Mouse (Mus musculus) midbrain, embryonic 15.5 days (tissue): Measurements from ENCODE around the gene Cox7a2. TPM values are rescaled to one million over a fixed set of nuclear protein-coding genes. Genes with fewer than 3 reads are reported as not detected.

Experiments
- ATAC-seq: fragments of 200-750 bp; cut with Nextera tagmentation; replicated peaks from 2 replicates; pipeline ENCODE4 v1.8.0; 2017; ENCODE audit warnings: moderate TSS enrichment
- H3K27ac ChIP-seq: fragments of 300-500 bp; sonication (generic); 2 replicates; pipeline ENCODE4 v1.5.1; 2015; ENCODE audit warnings: mild to moderate bottlenecking, inconsistent platforms
- H3K27me3 ChIP-seq: fragments of 300-500 bp; sonication (generic); replicated peaks from 2 replicates; pipeline ENCODE4 v1.6.1; 2015; ENCODE audit warnings: inconsistent platforms
- H3K36me3 ChIP-seq: fragments of 300-500 bp; sonication (generic); replicated peaks from 2 replicates; pipeline ENCODE4 v1.6.1; 2015; ENCODE audit warnings: inconsistent platforms
- H3K4me1 ChIP-seq: fragments of 300-500 bp; sonication (generic); 2 replicates; pipeline ENCODE4 v1.6.1; 2015; ENCODE audit warnings: inconsistent platforms
- H3K4me2 ChIP-seq: fragments of 300-500 bp; sonication (generic); 2 replicates; pipeline ENCODE4 v1.6.1; 2015; ENCODE audit warnings: inconsistent platforms, mild to moderate bottlenecking, moderate library complexity
- H3K4me3 ChIP-seq: fragments of 300-500 bp; sonication (generic); 2 replicates; pipeline ENCODE4 v1.5.1; 2015; ENCODE audit warnings: mild to moderate bottlenecking, inconsistent platforms
- H3K9ac ChIP-seq: fragments of 300-500 bp; sonication (generic); 2 replicates; pipeline ENCODE4 v1.6.1; 2015; ENCODE audit warnings: mild to moderate bottlenecking, inconsistent platforms
- H3K9me3 ChIP-seq: fragments of 300-500 bp; sonication (generic); 2 replicates; pipeline ENCODE4 v1.6.1; 2016; ENCODE audit warnings: inconsistent platforms
- WGBS: fragments of 180-500 bp; shearing (Covaris S2); methylation state at CpG from one replicate; pipeline ENCODE4 v1.1.7; 2015; ENCODE audit warnings: mixed read lengths; 5-methylcytosine and 5-hydroxymethylcytosine counted together
- polyA plus RNA-seq: library from polyadenylated mRNA; unstranded; fragments of >200 nt; fragmentation: Nextera tagmentation; extraction: Ambion mirVana; gene quantifications from 2 replicates; pipeline ENCODE4 v1.2.1, GENCODE M21; 2015

The Cox7a2 gene
- polyA plus RNA-seq, 1 experiment from 2014 or later: 766 TPM

GRCm38 (mm10) chr9:79720143-79720542 lies 39.5 kb downstream of the Cox7a2 start:
- no peaks in the 10 kb centered on the region for H3K9me3 ChIP-seq
- peak overlapping the region; percentile 95; the same call in 1 of the 2 replicates for H3K4me2 ChIP-seq
- no peak overlapping the region for H3K9ac ChIP-seq
- H3K4me3 ChIP-seq: peak overlapping the region; percentile 54; the same call in 1 of the 2 replicates
- H3K4me1 ChIP-seq: peaks cover 44% of the 10 kb centered on the region
- no peak for ATAC-seq
- no peak overlapping the region for H3K27ac ChIP-seq
- 28% methylated on average over 9 of the region's 9 CpGs for WGBS
- H3K36me3 ChIP-seq: no peaks in the 10 kb centered on the region
- peaks cover 31% of the 10 kb centered on the region for H3K27me3 ChIP-seq

DNA sequence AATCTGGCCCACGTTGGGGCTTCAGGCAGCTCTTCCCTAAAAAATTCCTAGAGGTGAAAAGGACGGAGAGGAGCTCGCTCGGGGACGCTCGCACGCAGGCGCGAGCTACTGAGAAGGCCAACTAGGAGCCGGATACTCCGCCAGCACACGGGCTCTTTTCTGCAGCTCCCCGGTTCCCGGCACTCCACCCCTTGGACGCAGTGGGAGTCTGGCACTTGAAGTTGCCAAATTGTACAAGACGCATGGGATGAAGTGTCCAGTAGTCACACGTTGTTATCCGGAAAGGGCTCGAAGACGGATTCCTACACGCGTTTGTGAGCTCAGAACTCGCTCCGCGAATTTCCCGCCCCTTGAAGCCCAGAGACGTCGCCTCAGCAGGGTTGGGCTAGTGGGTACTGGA lies 40.2 kb downstream of the Cox7a2 start:
- Histone ChIP-seq H3K9me3 (no peaks in the 10 kb centered on the region), H3K27ac (no peak overlapping the region), H3K9ac (no peak overlapping the region), H3K27me3 (peaks cover 31% of the 10 kb centered on the region), H3K36me3 (no peaks in the 10 kb centered on the region), H3K4me3 (peak overlapping the region; percentile 54), H3K4me2 (peak overlapping the region; percentile 95), H3K4me1 (peaks cover 50% of the 10 kb centered on the region)
- no peak for ATAC-seq
- WGBS: 2% methylated on average over 28 of the region's 28 CpGs

DNA sequence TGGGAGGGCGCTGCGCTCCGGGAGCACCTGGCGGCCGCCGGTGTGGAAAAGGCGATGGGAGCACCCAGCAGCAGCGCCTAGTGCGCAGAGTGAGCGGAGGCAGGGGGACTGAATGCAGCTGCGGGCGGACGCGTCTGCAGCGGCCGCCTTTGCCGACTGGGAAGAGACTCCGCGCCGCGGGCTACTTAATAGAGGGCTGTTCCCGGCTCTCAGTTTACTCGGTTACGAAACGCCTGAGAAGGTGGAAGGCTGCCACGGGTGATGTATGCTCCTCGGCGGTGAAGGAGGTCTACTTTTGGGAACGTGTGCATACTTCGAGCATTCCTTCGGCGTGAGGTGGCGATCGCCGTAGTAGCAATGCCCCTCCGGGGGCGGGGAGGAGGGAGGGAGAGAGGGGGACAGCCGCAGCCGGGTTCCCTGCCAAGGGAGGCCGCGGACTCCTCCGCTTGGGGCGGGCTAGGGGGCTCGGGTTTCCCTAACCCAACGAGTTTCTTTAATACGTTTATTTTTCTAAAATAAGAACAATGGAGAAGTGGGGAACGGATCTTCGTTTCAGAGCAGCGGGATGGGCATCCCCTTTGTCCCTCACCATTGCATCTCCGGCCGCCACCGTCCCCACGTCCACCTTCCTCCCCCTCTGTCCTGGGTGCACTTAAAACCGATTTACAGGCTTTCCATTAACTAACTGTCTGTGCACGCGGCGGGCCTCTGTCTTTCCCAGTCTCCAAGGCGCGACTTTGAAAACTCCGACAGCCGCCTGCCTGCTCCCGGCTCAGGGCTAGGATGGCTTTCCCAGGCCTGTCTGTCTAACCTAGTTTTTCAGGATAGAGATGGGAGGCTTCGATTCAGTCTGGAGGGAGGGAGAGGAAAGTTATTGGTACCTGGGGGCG lies 41.0 kb downstream of the Cox7a2 start, which contains the start of gene Col12a1:
Gene Col12a1, minus strand, starts transcription at position 351 of the 890 bp plus-strand sequence.
- peak within 1 kb of the TSS; percentile 95 for H3K4me2 ChIP-seq
- peak; percentile 68 for ATAC-seq
- H3K4me3 ChIP-seq: peak within 1 kb of the TSS; percentile 54
- H3K9ac ChIP-seq: peak within 1 kb of the TSS; percentile 47
- peaks cover 31% of the 10 kb centered on the region for H3K27me3 ChIP-seq
- no peak within 1 kb of the TSS for H3K27ac ChIP-seq
- H3K36me3 ChIP-seq: no peaks in the 10 kb centered on the region
- no peaks in the 10 kb centered on the region for H3K9me3 ChIP-seq
- under 1% methylated on average over 64 of the region's 64 CpGs for WGBS
- H3K4me1 ChIP-seq: peaks cover 55% of the 10 kb centered on the region

DNA sequence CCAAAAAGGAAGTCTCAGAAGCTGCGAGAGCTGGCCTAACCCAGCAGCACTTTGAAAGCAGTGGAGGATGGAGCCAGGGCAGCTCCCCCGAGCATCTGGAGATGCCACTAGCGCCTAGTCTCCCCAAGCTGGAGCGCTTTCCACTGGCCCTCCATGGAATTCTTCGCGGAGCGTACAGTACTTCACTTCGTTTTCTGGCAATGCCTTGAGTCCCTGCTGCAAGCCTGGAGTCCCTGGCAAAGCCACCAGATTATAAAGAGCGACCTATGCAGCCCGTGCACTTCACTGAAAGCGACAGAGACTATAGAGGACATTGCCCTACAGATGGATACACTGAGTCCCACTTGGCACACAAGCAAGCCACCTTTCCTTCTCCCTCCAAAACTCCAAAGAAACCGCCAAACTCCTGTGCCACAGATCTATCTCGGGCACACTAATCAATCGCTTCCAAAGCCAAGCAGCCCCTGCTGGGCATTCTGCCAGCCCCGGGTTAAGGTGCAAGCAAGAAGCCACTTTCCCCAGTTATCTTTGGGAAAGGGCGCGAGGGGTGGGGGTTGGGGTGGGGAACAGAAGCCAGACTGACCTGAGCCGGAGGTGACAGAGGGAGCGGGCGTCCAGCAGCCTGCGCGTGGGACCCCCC lies 41.7 kb downstream of the Cox7a2 start:
- Histone ChIP-seq H3K9ac (peak overlapping the region; percentile 47), H3K27me3 (peaks cover 31% of the 10 kb centered on the region), H3K4me1 (peaks cover 55% of the 10 kb centered on the region), H3K9me3 (no peaks in the 10 kb centered on the region), H3K4me3 (peak overlapping the region; percentile 54), H3K4me2 (peak overlapping the region; percentile 95), H3K27ac (no peak overlapping the region), H3K36me3 (no peaks in the 10 kb centered on the region)
- peak; percentile 2; the same call in 1 of the 2 replicates for ATAC-seq
- under 1% methylated on average over 22 of the region's 22 CpGs for WGBS

GRCm38 (mm10) chr9:79716909-79717835 lies 42.5 kb downstream of the Cox7a2 start:
- H3K9me3 ChIP-seq: no peaks in the 10 kb centered on the region
- no peak for ATAC-seq
- no peak overlapping the region for H3K27ac ChIP-seq
- peak overlapping the region; percentile 14 for H3K9ac ChIP-seq
- H3K4me3 ChIP-seq: peak overlapping the region; percentile 54
- H3K4me2 ChIP-seq: peak overlapping the region; percentile 95
- peaks cover 55% of the 10 kb centered on the region for H3K4me1 ChIP-seq
- H3K36me3 ChIP-seq: no peaks in the 10 kb centered on the region
- 7% methylated on average over 23 of the region's 23 CpGs for WGBS
- peaks cover 31% of the 10 kb centered on the region for H3K27me3 ChIP-seq

DNA sequence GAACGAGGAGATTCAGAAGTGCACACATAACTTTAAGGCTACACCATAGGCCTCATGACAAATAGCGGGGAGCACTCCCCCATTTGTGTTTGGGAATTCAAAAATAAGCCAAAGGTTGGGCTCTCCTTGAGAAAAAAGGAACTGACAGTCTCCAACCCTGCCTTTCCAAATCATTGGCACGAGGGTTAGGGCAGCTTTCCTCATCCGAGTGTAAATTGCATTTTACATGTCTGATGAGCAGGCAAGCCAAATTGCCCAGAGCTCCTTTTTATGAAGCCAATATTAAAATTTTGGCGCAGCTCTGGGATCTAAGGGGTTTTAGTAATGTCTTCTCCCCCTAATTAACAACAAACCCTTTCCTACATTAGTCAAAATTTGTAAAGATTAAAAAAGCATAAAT lies 43.2 kb downstream of the Cox7a2 start:
- H3K4me3 ChIP-seq: peak overlapping the region; percentile 54; the same call in 1 of the 2 replicates

GRCm38 (mm10) chr9:79714471-79715045 lies 45.1 kb downstream of the Cox7a2 start:
- 3% methylated on average over 16 of the region's 16 CpGs for WGBS
- H3K27me3 ChIP-seq: peaks cover 16% of the 10 kb centered on the region
- peaks cover 44% of the 10 kb centered on the region for H3K4me1 ChIP-seq
- H3K27ac ChIP-seq: no peak overlapping the region
- ATAC-seq: peak; percentile 49
- H3K9ac ChIP-seq: peak overlapping the region; percentile 25; the same call in 1 of the 2 replicates
- peak overlapping the region; percentile 27 for H3K4me3 ChIP-seq
- peak overlapping the region; percentile 52 for H3K4me2 ChIP-seq
- no peaks in the 10 kb centered on the region for H3K9me3 ChIP-seq
- H3K36me3 ChIP-seq: no peaks in the 10 kb centered on the region

More for the DNA sequence above, 43.2 kb downstream of the Cox7a2 start:
- 37% methylated on average over 5 of the region's 5 CpGs for WGBS
- ATAC-seq: no peak
- H3K4me1 ChIP-seq: peaks cover 55% of the 10 kb centered on the region
- H3K9ac ChIP-seq: no peak overlapping the region
- H3K4me2 ChIP-seq: peak overlapping the region; percentile 95
- no peak overlapping the region for H3K27ac ChIP-seq
- H3K9me3 ChIP-seq: no peaks in the 10 kb centered on the region
- no peaks in the 10 kb centered on the region for H3K36me3 ChIP-seq
- H3K27me3 ChIP-seq: peaks cover 31% of the 10 kb centered on the region

Other genes starting within 250 kb of the Cox7a2 start
- gene Col12a1, start 41.0 kb downstream of the Cox7a2 start, polyA plus RNA-seq: 4.8 and 5.6 TPM in 2 replicates
- 113 and 114 TPM in 2 replicates for gene Tmem30a, start 33.6 kb upstream of the Cox7a2 start, polyA plus RNA-seq